Mouse (Mus musculus) ovary, adult 18-20 months (tissue): Measurements from ENCODE around the gene Rpl5.

Source experiments
- DNase-seq: peaks from one replicate; pipeline ENCODE4 v3.0.0; 2022; ENCODE audit warnings: low spot score, mixed read lengths

The Rpl5 gene

DNA sequence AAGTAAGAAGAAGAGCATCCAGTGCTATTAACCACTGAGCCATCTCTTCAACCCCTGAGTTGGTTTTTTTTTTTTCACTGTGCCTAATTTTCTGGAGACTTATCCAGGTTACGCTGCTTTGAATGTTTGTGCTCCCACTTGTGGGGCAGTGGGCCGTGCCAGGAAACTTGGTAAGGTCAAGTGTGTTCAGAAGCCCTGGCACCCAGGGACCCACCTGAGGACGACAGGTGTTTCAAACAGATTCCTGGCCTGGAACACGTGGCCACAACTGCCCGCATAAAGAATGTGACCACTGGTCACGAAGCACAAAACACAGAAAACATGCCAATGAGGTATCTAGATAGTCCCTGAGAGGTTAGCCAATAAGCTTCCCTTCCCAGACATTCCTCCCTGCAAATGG is 43.2 kb downstream of the Rpl5 start:
- no peak for DNase-seq

GRCm38 (mm10) chr5:107946475-107946874 is 46.2 kb downstream of the Rpl5 start:
- DNase-seq, result no peak

GRCm38 (mm10) chr5:107947548-107947947 is 47.2 kb downstream of the Rpl5 start:
- DNase-seq, result no peak

GRCm38 (mm10) chr5:107948899-107949298 is 48.6 kb downstream of the Rpl5 start:
- no peak for DNase-seq

DNA sequence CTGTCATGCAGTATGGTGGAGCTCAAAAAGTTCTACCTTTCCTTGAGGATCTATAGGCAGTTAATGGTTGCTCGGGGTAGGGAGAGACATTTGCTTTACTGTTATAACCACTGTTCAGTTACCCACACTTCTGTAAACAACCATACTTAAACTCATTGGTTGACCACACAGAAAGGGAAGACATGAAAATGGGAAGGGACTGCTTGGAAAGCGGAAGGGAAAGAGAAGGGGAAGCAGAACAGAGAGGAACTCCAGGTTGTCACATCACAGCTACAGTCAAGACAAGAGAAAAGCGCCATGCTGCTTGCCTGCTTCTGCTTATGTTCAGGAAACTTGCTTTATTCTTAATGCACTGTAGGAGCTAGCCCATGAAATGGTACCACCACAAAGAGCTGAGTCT is 49.3 kb downstream of the Rpl5 start:
- no peak for DNase-seq

- DNase-seq, result no peak
Observed at GRCm38 (mm10) chr5:107950643-107951042, 50.3 kb downstream of the Rpl5 start.
